Mouse (Mus musculus) embryonic stem cell, embryonic (primary cell): Measurements from ENCODE around the gene Mettl16.

Source experiments
- CTCF ChIA-PET, 4 experiments: fragments of 300-600 bp in 2 of 4; fragments of 350-600 bp in 2 of 4; sonication (Branson Sonifier 250); formaldehyde crosslinking; loops; one replicate each; lab custom pipeline; 2022; ENCODE audit warnings: inconsistent platforms in 2 of 4; lab: Charles Lee
- POLR2A ChIA-PET, 4 experiments: fragments of 300-600 bp in 2 of 4; fragments of 350-600 bp in 2 of 4; sonication (Branson Sonifier 250); formaldehyde crosslinking; loops; one replicate each; lab custom pipeline; 2022; ENCODE audit warnings: antibody characterized with exemption in 4 of 4, inconsistent platforms in 1 of 4; lab: Charles Lee

Gene Mettl16

DNA sequence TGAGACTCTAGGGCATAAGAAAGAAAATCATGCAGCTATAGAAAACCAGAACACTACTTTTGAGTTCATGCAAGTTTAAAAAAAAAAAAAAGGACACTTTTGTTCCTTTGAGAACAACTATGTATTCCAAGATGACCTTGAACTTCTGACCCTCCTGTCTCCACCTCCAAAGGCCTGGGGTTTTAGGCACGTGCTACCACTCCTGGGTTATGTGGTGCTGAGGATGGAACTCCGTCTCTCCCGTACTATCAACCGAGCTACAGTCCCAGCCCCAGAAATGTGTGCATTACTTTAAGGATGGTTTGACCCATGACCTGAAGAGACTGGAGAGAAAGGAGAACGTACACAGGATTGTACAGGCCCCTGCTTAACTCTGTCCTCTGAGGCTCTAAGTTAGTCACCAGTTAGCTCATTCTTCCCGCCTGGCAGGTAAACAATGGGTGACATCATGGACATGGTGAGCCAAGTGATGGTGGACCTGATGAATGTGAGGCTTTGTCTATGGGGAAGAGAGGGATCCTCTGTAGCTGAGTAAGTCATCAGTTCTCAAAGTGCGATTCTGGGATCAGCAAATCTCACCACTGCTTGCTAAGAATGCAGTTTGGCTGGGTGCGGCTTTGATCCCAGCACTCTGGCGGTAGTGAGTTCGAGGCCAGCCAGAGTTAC lies 6.5 kb upstream of the Mettl16 start:
- POLR2A ChIA-PET, result interaction anchor here (0.6 to 3.6 kb wide), 53 partner anchors 11 to 697 kb away, joined by 3 to 18 read pairs (median 3); partner anchors contain the start of genes Mnt (in 3 of the 4), Pafah1b1 (in 3 of the 4), Tlcd2 (in 1 of the 4) and Tsr1 (in 1 of the 4)
- CTCF ChIA-PET, result interaction anchor here (0.7 to 1.6 kb wide), 10 partner anchors 19 to 401 kb away, joined by 3 to 5 read pairs (median 3); no protein-coding TSS in a partner anchor

DNA sequence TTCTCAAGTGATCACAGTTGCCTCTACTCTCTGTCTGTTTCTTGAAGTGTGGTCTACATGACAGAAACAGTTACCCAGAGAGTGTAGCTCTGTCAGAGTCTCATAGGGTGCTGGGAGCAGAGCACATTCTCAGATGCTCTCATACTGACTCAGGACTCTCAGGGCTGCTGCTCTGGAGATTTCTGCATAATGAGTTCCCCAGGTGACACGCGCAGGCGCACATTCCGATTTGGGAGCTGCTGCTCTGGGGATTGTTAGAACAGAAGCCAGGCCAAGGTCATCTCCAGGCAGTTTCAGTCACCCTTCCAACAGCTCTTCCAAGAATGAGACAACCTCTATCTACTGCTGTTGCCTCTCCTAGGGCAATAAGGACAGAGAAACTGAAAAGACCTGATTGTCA lies 3.2 kb upstream of the Mettl16 start:
- ChIA-PET POLR2A (interaction anchor here in 3 of 4 experiments (0.5 to 2.7 kb wide), 22 partner anchors 10 to 221 kb away, joined by 3 to 10 read pairs (median 4); partner anchors contain the start of gene Pafah1b1 (in 3 of the 3)), CTCF (interaction anchor here in 3 of 4 experiments (0.7 to 1.2 kb wide), 5 partner anchors 10 to 220 kb away, joined by 3 to 4 read pairs (median 3); no protein-coding TSS in a partner anchor)

GRCm38 (mm10) chr11:74768045-74768444 lies 2.6 kb upstream of the Mettl16 start:
- CTCF ChIA-PET, result interaction anchor here in 3 of 4 experiments (0.7 to 0.9 kb wide), 3 partner anchors 49 to 539 kb away, joined by 3 to 7 read pairs (median 4); no protein-coding TSS in a partner anchor
- POLR2A ChIA-PET, result interaction anchor here in 3 of 4 experiments (0.6 to 2.7 kb wide), 17 partner anchors 9 to 221 kb away, joined by 3 to 10 read pairs (median 4); partner anchors contain the start of gene Pafah1b1 (in 3 of the 3)

DNA sequence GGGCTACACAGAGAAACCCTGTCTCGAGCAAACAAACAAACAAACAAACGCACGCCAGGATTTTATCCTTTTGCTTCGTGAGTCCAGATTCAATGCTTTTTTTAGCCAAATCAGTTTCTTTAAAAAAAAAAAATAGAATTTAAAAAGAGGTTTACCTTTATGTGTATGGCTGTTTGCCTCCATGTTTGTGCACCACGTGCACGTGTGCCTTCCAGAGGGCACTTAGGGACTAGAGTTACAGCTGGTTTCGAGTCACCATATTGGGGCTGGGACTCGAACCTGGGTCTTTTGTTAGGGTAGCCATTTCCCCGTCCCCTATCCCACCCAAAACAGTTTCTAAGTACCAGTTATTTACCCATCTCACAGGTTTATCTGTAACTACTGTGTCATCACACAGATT lies 593 bp upstream of the Mettl16 start:
- CTCF ChIA-PET, result interaction anchor here in 3 of 4 experiments (0.6 to 1.6 kb wide), 4 partner anchors 46 to 89 kb away, joined by 3 to 5 read pairs (median 4); partner anchors contain the start of gene Pafah1b1 (in 2 of the 3)
- POLR2A ChIA-PET, result interaction anchor here (0.6 to 4.1 kb wide), 88 partner anchors 10 to 909 kb away, joined by 3 to 80 read pairs (median 5); partner anchors contain the start of genes Pafah1b1 (in 4 of the 4), Mnt (in 2 of the 4), Smg6 (in 2 of the 4) and Srr (in 2 of the 4)

- POLR2A ChIA-PET, result interaction anchor here (0.6 to 4.1 kb wide), 110 partner anchors 8 to 740 kb away, joined by 3 to 80 read pairs (median 5); partner anchors contain the start of genes Pafah1b1 (in 4 of the 4), Ccdc92b (in 2 of the 4), Cluh (in 2 of the 4) and Mnt (in 2 of the 4)
- CTCF ChIA-PET, result interaction anchor here in 3 of 4 experiments (0.6 to 1.6 kb wide), 4 partner anchors 47 to 329 kb away, joined by 3 to 5 read pairs (median 4); partner anchors contain the start of gene Pafah1b1 (in 2 of the 3)
Measured at GRCm38 (mm10) chr11:74771234-74771633, 604 bp downstream of the Mettl16 start.

- ChIA-PET POLR2A (interaction anchor here (0.5 to 4.1 kb wide), 55 partner anchors 9 to 690 kb away, joined by 3 to 80 read pairs (median 6); partner anchors contain the start of genes Pafah1b1 (in 4 of the 4), Ccdc92b (in 1 of the 4), Cluh (in 1 of the 4) and Mnt (in 1 of the 4)), CTCF (no interaction called here)
Measured at GRCm38 (mm10) chr11:74771650-74772049, 1.0 kb downstream of the Mettl16 start.

GRCm38 (mm10) chr11:74772386-74772785 lies 1.8 kb downstream of the Mettl16 start:
- CTCF ChIA-PET, result no interaction called here

GRCm38 (mm10) chr11:74792874-74793273 lies 22.2 kb downstream of the Mettl16 start:
- ChIA-PET CTCF (no interaction called here), POLR2A (interaction anchor here in 3 of 4 experiments (0.6 to 3.6 kb wide), 11 partner anchors 11 to 159 kb away, joined by 3 to 16 read pairs (median 4); partner anchors contain the start of gene Mettl16 (in 1 of the 3))

More at GRCm38 (mm10) chr11:74772386-74772785, 1.8 kb downstream of the Mettl16 start:
- POLR2A ChIA-PET, result interaction anchor here in 3 of 4 experiments (0.5 to 4.1 kb wide), 21 partner anchors 8 to 153 kb away, joined by 3 to 80 read pairs (median 6); partner anchors contain the start of genes Pafah1b1 (in 2 of the 3) and Ccdc92b (in 1 of the 3)

- POLR2A ChIA-PET, result interaction anchor here in 2 of 4 experiments (0.9 to 2.1 kb wide), 7 partner anchors 12 to 37 kb away, joined by 3 to 7 read pairs (median 3); no protein-coding TSS in a partner anchor
- CTCF ChIA-PET, result interaction anchor here in 1 of 4 experiments (0.7 kb wide), 1 partner anchor 181 kb away, joined by 3 read pairs; no protein-coding TSS in a partner anchor
Measured at GRCm38 (mm10) chr11:74800658-74801057, 30.0 kb downstream of the Mettl16 start.

- ChIA-PET CTCF (interaction anchor here in 1 of 4 experiments (0.6 kb wide), 1 partner anchor 185 kb away, joined by 3 read pairs; the partner anchor contains the start of gene Ccdc92b), POLR2A (interaction anchor here in 3 of 4 experiments (0.7 to 2.3 kb wide), 7 partner anchors 8 to 153 kb away, joined by 3 to 7 read pairs (median 3); partner anchors contain the start of gene Mnt (in 1 of the 3))
Measured at GRCm38 (mm10) chr11:74804081-74804627, 33.5 kb downstream of the Mettl16 start.

- ChIA-PET CTCF (interaction anchor here in 1 of 4 experiments (0.5 to 0.7 kb wide), 3 partner anchors 9 to 15 kb away, joined by 3 read pairs; no protein-coding TSS in a partner anchor), POLR2A (interaction anchor here in 2 of 4 experiments (1.0 to 7.6 kb wide), 11 partner anchors 11 to 60 kb away, joined by 3 to 49 read pairs (median 4); partner anchors contain the start of gene Mettl16 (in 1 of the 2))
Measured at GRCm38 (mm10) chr11:74807246-74807882, 36.7 kb downstream of the Mettl16 start.

GRCm38 (mm10) chr11:74808251-74808853 lies 37.7 kb downstream of the Mettl16 start:
- POLR2A ChIA-PET, result interaction anchor here in 2 of 4 experiments (1.0 to 7.6 kb wide), 9 partner anchors 10 to 37 kb away, joined by 3 to 49 read pairs (median 6); partner anchors contain the start of gene Mettl16 (in 1 of the 2)
- CTCF ChIA-PET, result interaction anchor here in 2 of 4 experiments (0.6 to 2.1 kb wide), 4 partner anchors 13 to 204 kb away, joined by 3 to 5 read pairs (median 3); no protein-coding TSS in a partner anchor

DNA sequence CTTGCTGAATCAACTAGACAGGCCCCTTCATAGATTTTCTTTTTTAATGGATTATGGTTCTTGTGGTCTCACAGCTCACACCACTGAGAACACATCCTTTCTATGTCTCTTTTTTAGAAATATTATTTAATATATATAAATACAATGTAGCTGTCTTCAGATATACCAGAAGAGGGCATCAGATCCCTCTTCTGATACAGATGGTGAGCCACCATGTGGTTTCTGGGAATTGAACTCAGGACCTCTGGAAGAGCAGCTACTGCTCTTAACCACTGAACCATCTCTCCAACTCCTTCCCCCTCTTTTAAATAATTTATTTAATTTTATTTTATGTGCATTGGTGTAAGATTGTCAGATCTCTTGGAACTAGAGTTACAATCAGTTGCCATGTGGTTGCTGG lies 39.5 kb downstream of the Mettl16 start:
- ChIA-PET CTCF (interaction anchor here (0.6 to 2.5 kb wide), 7 partner anchors 11 to 38 kb away, joined by 3 to 9 read pairs (median 4); no protein-coding TSS in a partner anchor), POLR2A (interaction anchor here in 3 of 4 experiments (0.6 to 7.6 kb wide), 10 partner anchors 12 to 1799 kb away, joined by 3 to 49 read pairs (median 5); partner anchors contain the start of genes Mettl16 (in 1 of the 3) and Mnt (in 1 of the 3))

GRCm38 (mm10) chr11:74811027-74811426 lies 40.4 kb downstream of the Mettl16 start:
- ChIA-PET POLR2A (interaction anchor here in 3 of 4 experiments (0.6 to 7.6 kb wide), 14 partner anchors 11 to 1798 kb away, joined by 3 to 49 read pairs (median 5); partner anchors contain the start of genes Mettl16 (in 1 of the 3), Mnt (in 1 of the 3) and Tlcd2 (in 1 of the 3)), CTCF (interaction anchor here in 3 of 4 experiments (0.7 to 2.5 kb wide), 7 partner anchors 10 to 37 kb away, joined by 3 to 9 read pairs (median 4); no protein-coding TSS in a partner anchor)

- ChIA-PET POLR2A (interaction anchor here in 2 of 4 experiments (1.1 to 7.6 kb wide), 10 partner anchors 11 to 650 kb away, joined by 3 to 49 read pairs (median 6); partner anchors contain the start of genes Mnt (in 1 of the 2) and Tlcd2 (in 1 of the 2)), CTCF (interaction anchor here in 2 of 4 experiments (0.7 to 2.5 kb wide), 5 partner anchors 10 to 36 kb away, joined by 3 to 9 read pairs (median 4); no protein-coding TSS in a partner anchor)
Measured at GRCm38 (mm10) chr11:74811538-74811937, 40.9 kb downstream of the Mettl16 start.
